Mouse (Mus musculus) intestine, postnatal 0 days (tissue): Measurements from ENCODE around the gene Ptprt. TPM values are rescaled to one million over a fixed set of nuclear protein-coding genes. Genes with fewer than 3 reads are reported as not detected.

Experiments used
- ATAC-seq: fragments of 200-750 bp; cut with Nextera tagmentation; 2 replicates; pipeline ENCODE4 v1.8.0; 2017; ENCODE audit warnings: mild to moderate bottlenecking, moderate TSS enrichment, moderate library complexity
- H3K27ac ChIP-seq: fragments of 300-500 bp; sonication (generic); 2 replicates; pipeline ENCODE4 v1.5.1; 2014; ENCODE audit warnings: mild to moderate bottlenecking, low read depth, low read length, moderate library complexity
- H3K27me3 ChIP-seq: fragments of 300-500 bp; sonication (generic); replicated peaks from 2 replicates; pipeline ENCODE4 v1.6.1; 2014; ENCODE audit warnings: low read length, mixed read lengths; ENCODE audit not compliant: control insufficient read depth, insufficient read depth
- H3K36me3 ChIP-seq: fragments of 300-500 bp; sonication (generic); 2 replicates; pipeline ENCODE4 v1.6.1; 2014; ENCODE audit warnings: mild to moderate bottlenecking, moderate library complexity; ENCODE audit not compliant: control insufficient read depth, insufficient read depth
- H3K4me1 ChIP-seq: fragments of 300-500 bp; sonication (generic); replicated peaks from 2 replicates; pipeline ENCODE4 v1.6.1; 2014; ENCODE audit warnings: antibody characterized with exemption, low read length, mixed read lengths; ENCODE audit not compliant: control insufficient read depth, insufficient read depth
- H3K4me2 ChIP-seq: fragments of 300-500 bp; sonication (generic); replicated peaks from 2 replicates; pipeline ENCODE4 v1.6.1; 2014; ENCODE audit warnings: low read depth, mild to moderate bottlenecking, moderate library complexity
- H3K4me3 ChIP-seq: fragments of 300-500 bp; sonication (generic); 2 replicates; pipeline ENCODE4 v1.5.1; 2014; ENCODE audit warnings: low read depth, low read length
- H3K9ac ChIP-seq: fragments of 300-500 bp; sonication (generic); 2 replicates; pipeline ENCODE4 v1.6.1; 2014; ENCODE audit warnings: mild to moderate bottlenecking, low read depth, low read length
- H3K9me3 ChIP-seq: fragments of 300-500 bp; sonication (generic); 2 replicates; pipeline ENCODE4 v1.6.1; 2016; ENCODE audit warnings: mixed run types; ENCODE audit not compliant: control insufficient read depth
- CTCF ChIP-seq: sonication (generic); IDR thresholded peaks from 2 replicates; pipeline ENCODE4 v1.5.1; 2016; ENCODE audit warnings: low read depth, mild to moderate bottlenecking, control low read depth, antibody characterized with exemption, moderate library complexity
- WGBS: fragments of 180-500 bp; shearing (Covaris S2); extraction: QIAGEN DNeasy Blood & Tissue Kit; methylation state at CpG from one replicate; pipeline ENCODE4 v1.1.7; 2014; 5-methylcytosine and 5-hydroxymethylcytosine counted together
- polyA plus RNA-seq: library from polyadenylated mRNA; unstranded; fragments of >200 nt; fragmentation: Nextera tagmentation; extraction: Ambion mirVana; gene quantifications from 2 replicates; pipeline ENCODE4 v1.2.1, GENCODE M21; 2015

The Ptprt gene
- polyA plus RNA-seq, 1 experiment from 2014 or later = 0.59 TPM

DNA sequence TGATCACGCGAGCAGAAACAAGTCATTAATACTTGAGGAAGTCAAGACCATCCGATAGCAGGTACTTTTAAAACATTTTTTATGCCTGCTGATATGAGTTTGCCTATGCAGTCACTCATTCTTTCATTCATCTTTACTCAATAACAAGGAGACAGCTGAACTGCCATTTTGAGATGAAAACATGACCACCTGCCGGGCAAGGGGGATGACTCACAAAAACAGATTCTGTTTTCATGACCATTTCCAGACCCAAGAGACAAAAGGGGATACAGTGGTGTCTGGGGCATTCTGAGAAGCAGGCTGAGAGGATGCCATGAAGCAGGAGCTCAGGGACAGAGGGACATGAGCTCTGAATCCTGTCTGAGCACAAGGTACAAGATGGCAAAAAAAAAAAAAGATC, 6.5 kb downstream of the Ptprt start:
- Histone ChIP-seq H3K4me3 (no peak overlapping the region), H3K27ac (no peak overlapping the region), H3K9me3 (no peaks in the 10 kb centered on the region), H3K4me1 (no peaks in the 10 kb centered on the region), H3K9ac (no peak overlapping the region), H3K4me2 (no peak overlapping the region), H3K36me3 (no peaks in the 10 kb centered on the region), H3K27me3 (peaks cover 16% of the 10 kb centered on the region)
- no peak for TF ChIP-seq CTCF
- 87% methylated on average over 4 of the region's 4 CpGs for WGBS
- ATAC-seq = no peak

- Histone ChIP-seq H3K4me1 (no peaks in the 10 kb centered on the region), H3K27ac (no peak overlapping the region), H3K4me3 (no peak overlapping the region), H3K9ac (no peak overlapping the region), H3K36me3 (no peaks in the 10 kb centered on the region), H3K27me3 (no peaks in the 10 kb centered on the region), H3K4me2 (no peak overlapping the region), H3K9me3 (no peaks in the 10 kb centered on the region)
- 67% methylated on average over 4 of the region's 4 CpGs for WGBS
- TF ChIP-seq CTCF = no peak
- ATAC-seq = no peak
Measured at GRCm38 (mm10) chr2:162638676-162639075, 22.3 kb downstream of the Ptprt start.

DNA sequence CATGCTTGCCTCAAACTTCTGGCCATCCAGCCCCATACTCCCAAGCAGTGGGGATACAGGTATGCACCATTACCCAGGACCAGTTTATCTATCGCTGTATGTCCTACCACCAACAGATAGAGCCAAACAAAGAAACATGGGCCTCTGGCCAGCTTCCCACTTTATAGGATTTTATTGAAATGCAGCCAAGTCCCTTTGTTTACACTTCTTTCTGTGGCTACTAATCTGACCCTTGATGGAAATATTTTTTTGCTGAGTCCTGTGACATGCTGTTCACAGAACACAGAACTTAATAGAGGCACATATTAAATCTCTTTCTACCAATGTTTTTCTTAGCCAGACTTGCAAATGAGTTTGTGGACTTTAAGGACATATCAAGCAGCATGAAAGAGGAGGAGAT, 23.4 kb downstream of the Ptprt start:
- Histone ChIP-seq H3K4me3 (no peak overlapping the region), H3K9me3 (no peaks in the 10 kb centered on the region), H3K4me2 (no peak overlapping the region), H3K36me3 (no peaks in the 10 kb centered on the region), H3K27ac (no peak overlapping the region), H3K4me1 (no peaks in the 10 kb centered on the region), H3K9ac (no peak overlapping the region), H3K27me3 (no peaks in the 10 kb centered on the region)
- TF ChIP-seq CTCF = no peak
- no peak for ATAC-seq
- WGBS = 43% methylated on average over 1 of the region's 1 CpGs

DNA sequence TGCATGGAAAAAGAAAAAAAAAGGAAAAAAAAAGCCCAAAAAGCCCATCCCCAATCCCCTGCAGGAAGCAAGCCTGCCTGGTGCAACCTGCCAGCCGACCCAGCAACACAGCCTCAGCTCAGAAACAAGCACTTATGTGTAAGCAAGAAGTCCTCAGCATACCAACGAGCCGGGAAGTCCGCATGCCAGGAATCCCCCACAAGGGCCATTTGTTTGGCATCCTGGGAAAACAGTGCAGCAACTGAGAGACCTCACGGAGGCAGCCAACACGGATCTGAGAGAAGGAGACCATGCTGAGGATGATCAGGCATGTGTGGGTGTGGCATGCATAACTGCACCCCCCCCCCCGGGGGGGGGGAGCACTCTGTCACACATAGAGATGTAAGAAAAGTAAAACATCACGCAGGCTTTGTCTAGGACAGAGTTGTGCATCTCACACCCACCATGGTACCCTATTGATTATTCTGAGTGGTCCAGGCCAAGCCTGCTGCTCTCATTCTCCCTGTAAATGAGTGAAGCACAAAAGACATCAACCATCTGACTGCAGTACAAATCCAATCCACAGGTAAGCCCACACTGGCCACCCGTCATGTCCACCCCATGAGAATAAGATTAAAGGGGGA, 24.4 kb downstream of the Ptprt start:
- Histone ChIP-seq H3K27me3 (no peaks in the 10 kb centered on the region), H3K36me3 (no peaks in the 10 kb centered on the region), H3K4me1 (no peaks in the 10 kb centered on the region), H3K9me3 (no peaks in the 10 kb centered on the region), H3K27ac (no peak overlapping the region), H3K4me3 (no peak overlapping the region), H3K4me2 (no peak overlapping the region), H3K9ac (no peak overlapping the region)
- TF ChIP-seq CTCF = no peak
- WGBS = 46% methylated on average over 9 of the region's 9 CpGs
- ATAC-seq = no peak

DNA sequence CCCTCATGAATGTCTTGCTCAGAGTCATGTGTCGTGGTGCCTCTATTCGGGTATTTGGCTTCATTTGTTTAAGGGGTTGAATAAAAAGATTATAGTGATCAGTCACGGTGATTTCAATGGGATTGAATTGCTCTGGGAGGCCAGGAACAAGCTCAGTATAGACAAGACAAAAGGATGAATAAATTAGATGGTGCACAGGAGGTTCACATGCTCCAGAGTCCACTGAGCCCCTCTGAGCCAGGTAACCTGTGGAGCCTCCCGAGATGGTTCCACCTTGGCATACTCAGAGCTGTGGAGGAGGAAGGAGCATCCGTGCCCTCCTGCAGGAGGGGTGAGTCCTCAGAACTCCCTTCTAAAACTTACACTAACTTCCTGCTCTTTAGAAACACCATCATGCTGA, 26.0 kb downstream of the Ptprt start:
- Histone ChIP-seq H3K9ac (no peak overlapping the region), H3K27ac (no peak overlapping the region), H3K36me3 (no peaks in the 10 kb centered on the region), H3K4me1 (no peaks in the 10 kb centered on the region), H3K4me2 (no peak overlapping the region), H3K4me3 (no peak overlapping the region), H3K27me3 (no peaks in the 10 kb centered on the region), H3K9me3 (no peaks in the 10 kb centered on the region)
- ATAC-seq = no peak
- 76% methylated on average over 5 of the region's 5 CpGs for WGBS
- TF ChIP-seq CTCF = no peak

DNA sequence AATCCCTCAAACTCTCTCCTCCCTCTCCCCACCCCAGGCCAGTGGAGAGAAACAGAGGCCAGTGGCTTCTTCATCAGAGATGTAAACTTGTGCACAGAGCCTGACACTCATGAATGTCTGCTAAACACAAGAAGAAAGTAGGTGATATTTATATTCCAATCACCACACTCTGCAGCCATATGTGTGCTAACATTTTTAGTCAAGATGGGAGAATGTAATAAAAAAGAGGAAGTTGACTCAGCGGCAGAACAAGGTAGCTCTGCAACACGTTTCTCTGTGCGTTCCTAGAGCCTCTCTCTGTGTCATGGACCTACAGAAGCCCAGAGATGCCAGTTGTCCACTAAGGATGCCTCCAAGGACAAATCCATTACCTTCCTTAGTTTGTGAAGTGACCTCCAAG, 34.9 kb downstream of the Ptprt start:
- no peaks in the 10 kb centered on the region for H3K27me3 ChIP-seq
- no peaks in the 10 kb centered on the region for H3K9me3 ChIP-seq
- no peak for TF ChIP-seq CTCF
- 80% methylated on average over 3 of the region's 3 CpGs for WGBS
- ATAC-seq = no peak
- H3K9ac ChIP-seq = no peak overlapping the region
- H3K36me3 ChIP-seq = no peaks in the 10 kb centered on the region
- no peak overlapping the region for H3K4me2 ChIP-seq
- H3K27ac ChIP-seq = no peak overlapping the region
- no peaks in the 10 kb centered on the region for H3K4me1 ChIP-seq
- H3K4me3 ChIP-seq = no peak overlapping the region

- H3K27me3 ChIP-seq = no peaks in the 10 kb centered on the region
- no peaks in the 10 kb centered on the region for H3K4me1 ChIP-seq
- no peak for ATAC-seq
- TF ChIP-seq CTCF = no peak
- 94% methylated on average over 3 of the region's 3 CpGs for WGBS
- no peaks in the 10 kb centered on the region for H3K36me3 ChIP-seq
- no peak overlapping the region for H3K4me2 ChIP-seq
- H3K27ac ChIP-seq = no peak overlapping the region
- no peak overlapping the region for H3K4me3 ChIP-seq
- no peak overlapping the region for H3K9ac ChIP-seq
- H3K9me3 ChIP-seq = no peaks in the 10 kb centered on the region
Measured at GRCm38 (mm10) chr2:162624707-162625106, 36.2 kb downstream of the Ptprt start.
